Mouse (Mus musculus): Measurements from ENCODE around the gene Ints1. TPM values are rescaled to one million over a fixed set of nuclear protein-coding genes. Genes with fewer than 3 reads are reported as not detected.

Gene Ints1
- polyA plus RNA-seq, 1 experiment = 15.5 TPM

DNA sequence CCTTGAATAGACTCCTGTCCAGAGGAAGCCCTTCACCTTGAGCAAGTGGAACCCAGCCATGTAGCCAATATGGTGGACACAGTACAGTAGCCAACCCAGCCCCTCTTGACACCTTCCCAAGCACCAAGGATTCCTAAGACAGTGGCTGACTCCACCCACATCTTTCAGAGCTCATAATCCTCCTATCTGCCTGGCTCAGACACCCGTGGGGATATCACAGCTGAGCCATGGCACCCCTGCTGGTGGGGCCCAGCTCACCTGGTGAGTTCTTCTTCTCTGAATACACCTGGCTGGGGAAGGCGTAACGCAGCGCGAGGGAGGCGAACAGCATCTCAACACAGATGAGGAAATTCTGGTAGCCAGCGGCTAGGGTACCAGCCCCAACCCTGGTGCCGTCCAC is 30.4 kb upstream of the Ints1 start:
- no peak overlapping the region for H3K4me3 ChIP-seq (ENCODE audit: insufficient read depth, low read depth, low read length)
- H3K27ac ChIP-seq (replicated peaks; ENCODE audit: low read depth, low read length) = no peak overlapping the region
- no peaks in the 10 kb centered on the region for H3K4me1 ChIP-seq (ENCODE audit: control insufficient read depth, insufficient read depth, insufficient read length, low read length)

DNA sequence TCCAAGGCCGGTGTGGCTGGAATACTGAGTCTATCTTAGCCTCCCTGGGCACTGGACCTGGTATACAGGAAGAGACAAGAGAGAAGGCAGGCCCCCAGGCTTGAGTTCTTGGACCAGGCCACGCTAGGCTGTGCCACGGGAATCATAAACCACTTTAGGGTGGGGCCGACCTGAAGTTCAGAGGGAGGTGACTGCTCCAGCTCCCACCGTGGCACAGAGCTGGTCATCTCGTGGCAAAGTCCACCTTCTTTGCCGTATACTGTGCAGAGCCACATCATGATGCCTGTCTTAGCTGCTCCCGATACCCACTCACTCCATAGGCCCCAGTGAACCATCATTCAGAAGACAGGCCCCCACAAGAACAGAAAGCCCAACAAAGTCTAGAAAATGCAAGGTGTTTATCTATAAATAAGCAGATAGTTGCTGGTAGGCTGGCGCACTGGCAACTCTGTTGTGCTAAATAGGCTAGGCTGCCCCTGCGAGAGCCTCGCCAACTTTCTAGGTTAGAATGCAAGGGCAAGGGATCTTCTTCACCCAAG is 29.2 kb upstream of the Ints1 start:
- no peak overlapping the region for H3K4me3 ChIP-seq (ENCODE audit: insufficient read depth, low read depth, low read length)
- H3K27ac ChIP-seq (replicated peaks; ENCODE audit: low read depth, low read length) = no peak overlapping the region

DNA sequence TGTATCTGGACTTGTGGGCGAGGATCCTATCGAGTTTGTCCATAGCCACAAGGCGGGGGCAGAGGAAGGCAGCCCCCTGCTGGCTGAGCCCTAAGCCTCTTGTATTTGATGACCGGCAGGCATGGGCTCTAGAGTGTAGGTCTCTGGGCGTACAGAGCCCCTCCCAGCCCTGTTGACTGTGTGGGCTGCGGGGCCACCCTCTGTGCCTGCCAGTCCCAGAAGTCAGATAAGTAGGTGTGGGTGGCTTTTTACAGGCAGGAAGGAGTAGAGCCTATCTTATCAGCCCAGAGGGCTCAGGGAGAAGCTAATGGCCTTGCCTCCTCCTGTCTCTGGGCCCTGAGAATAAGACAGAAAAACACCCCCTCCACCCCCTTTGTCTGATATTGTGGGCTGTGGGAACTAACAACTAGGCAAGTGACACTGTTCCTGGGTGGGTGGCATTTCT is 28.7 kb upstream of the Ints1 start:
- H3K4me3 ChIP-seq (ENCODE audit: insufficient read depth, low read depth, low read length) = no peak overlapping the region
- H3K27ac ChIP-seq (replicated peaks; ENCODE audit: low read depth, low read length) = no peak overlapping the region
- no peaks in the 10 kb centered on the region for H3K4me1 ChIP-seq (ENCODE audit: control insufficient read depth, insufficient read depth, insufficient read length, low read length)

More for the DNA sequence above, 29.2 kb upstream of the Ints1 start:
- H3K4me1 ChIP-seq (ENCODE audit: control insufficient read depth, insufficient read depth, insufficient read length, low read length) = no peaks in the 10 kb centered on the region

DNA sequence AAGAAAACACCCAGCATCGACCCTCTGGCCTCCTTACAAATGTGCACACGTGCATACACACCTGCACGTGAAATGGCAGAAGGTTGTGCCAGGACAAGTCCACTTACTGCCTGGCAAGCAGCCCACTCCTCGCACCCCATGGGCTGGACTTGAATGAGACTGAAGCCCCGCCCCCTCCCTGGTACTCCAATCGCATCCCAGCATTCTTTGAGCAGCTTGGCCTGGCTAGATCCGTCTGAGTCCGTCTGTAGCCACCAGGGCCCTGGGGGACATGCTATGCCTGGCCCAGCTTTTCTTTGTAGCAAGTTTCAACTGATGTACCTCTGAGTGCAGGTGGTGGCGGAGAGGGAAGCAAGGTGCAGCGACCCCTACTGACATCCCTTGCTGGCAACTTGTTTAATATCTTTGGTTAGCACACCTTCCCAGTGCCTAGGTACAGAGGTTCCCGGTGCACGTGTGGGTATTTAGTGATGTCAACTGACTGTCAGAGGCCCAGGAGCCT is 28.2 kb upstream of the Ints1 start:
- H3K4me1 ChIP-seq (ENCODE audit: control insufficient read depth, insufficient read depth, insufficient read length, low read length) = no peaks in the 10 kb centered on the region
- H3K4me3 ChIP-seq (ENCODE audit: insufficient read depth, low read depth, low read length) = no peak overlapping the region
- no peak overlapping the region for H3K27ac ChIP-seq (replicated peaks; ENCODE audit: low read depth, low read length)

DNA sequence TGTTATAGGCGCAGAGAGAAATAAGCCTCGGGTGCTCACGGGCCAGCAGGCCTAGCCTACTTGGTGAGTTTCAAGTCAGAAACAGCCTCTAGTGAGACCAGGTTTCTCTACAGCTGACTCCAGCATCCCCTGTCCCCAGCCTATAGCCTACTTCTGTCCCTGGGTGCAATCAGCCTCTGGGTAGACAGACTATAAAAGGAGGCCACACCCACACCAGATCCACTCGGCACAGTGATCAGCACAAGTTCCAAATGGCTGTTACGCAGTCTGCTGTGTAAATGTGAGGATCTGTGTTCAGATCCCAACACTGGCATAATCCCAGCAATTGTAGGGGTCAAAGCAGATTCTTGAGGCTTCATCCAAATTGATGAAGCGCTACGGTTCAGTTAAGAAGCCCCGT is 27.7 kb upstream of the Ints1 start:
- H3K4me1 ChIP-seq (ENCODE audit: control insufficient read depth, insufficient read depth, insufficient read length, low read length) = peaks cover 1% of the 10 kb centered on the region; the same call in 1 of the 2 replicates
- H3K27ac ChIP-seq (replicated peaks; ENCODE audit: low read depth, low read length) = no peak overlapping the region
- H3K4me3 ChIP-seq (ENCODE audit: insufficient read depth, low read depth, low read length) = no peak overlapping the region

DNA sequence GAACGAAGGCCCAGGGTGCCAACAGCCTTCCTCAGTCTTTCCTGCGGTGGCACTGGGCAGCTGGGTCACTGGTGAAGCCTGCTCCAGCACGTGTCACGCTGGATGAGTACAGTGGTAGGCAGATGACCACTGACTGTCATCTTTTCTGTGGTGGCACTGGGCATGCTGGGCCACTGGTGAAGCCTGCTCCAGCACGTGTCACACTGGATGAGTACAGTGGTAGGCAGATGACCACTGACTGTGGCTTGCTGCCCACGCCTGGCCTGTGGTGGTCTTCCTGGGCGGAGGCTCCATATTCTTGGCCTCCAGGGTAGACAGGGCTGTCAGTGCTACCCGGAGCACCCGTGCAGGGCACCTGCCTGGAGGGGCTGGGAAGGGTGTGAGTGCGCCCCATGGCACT is 26.4 kb upstream of the Ints1 start:
- H3K4me3 ChIP-seq (ENCODE audit: insufficient read depth, low read depth, low read length) = no peak overlapping the region
- peaks cover 10% of the 10 kb centered on the region for H3K4me1 ChIP-seq (ENCODE audit: control insufficient read depth, insufficient read depth, insufficient read length, low read length)
- no peak overlapping the region for H3K27ac ChIP-seq (replicated peaks; ENCODE audit: low read depth, low read length)

DNA sequence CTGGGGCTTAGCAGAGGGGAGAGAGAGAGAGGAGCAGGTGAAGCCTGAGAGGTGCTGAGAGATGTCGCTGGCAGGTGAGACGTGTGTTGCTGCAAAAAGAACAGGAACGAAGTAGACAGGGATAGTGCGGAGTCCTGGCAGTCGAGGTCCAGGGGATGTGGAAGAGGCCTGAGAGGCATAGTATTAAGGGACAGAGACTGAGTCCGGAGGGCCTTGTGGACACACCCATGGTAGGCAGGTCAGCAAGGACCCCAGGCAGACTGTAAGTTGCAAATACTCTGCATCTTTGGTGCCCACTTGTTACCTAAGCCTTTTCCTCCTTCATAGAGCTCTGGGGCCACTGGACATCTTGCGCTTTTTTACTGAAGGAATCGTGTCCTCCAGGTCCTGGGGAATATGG is 25.8 kb upstream of the Ints1 start:
- Histone ChIP-seq H3K4me3 (ENCODE audit: insufficient read depth, low read depth, low read length) (no peak overlapping the region), H3K4me1 (ENCODE audit: control insufficient read depth, insufficient read depth, insufficient read length, low read length) (peaks cover 14% of the 10 kb centered on the region), H3K27ac (replicated peaks; ENCODE audit: low read depth, low read length) (no peak overlapping the region)

DNA sequence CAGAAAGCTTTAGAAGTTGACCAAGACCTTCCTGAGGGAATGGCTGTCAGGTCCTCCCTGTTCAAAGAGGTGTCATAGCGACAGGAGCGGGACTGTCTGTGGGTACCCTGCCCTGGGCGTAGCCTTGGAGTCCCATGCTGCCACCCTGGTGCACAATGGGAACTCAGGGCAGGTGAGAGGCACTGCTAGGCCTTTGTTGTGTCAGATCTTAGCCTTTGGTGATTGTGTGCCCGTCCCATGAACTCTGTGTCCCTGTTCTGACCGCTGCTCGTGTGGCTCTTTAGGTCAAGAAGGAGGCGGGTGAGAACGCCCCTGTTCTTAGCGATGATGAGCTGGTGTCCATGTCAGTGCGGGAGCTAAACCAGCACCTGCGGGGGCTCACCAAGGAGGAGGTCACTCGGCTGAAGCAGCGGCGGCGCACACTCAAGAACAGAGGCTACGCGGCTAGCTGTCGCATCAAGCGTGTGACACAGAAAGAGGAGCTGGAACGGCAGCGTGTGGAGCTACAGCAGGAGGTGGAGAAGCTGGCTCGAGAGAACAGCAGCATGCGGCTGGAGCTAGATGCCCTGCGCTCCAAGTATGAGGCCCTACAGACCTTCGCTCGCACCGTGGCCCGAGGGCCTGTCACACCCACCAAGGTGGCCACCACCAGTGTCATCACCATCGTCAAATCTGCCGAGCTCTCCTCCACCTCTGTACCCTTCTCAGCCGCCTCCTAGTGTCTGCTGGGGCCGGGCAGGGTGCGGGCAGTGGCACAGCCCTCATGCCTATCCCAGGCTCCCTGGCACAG is 24.5 kb upstream of the Ints1 start:
- Histone ChIP-seq H3K4me1 (ENCODE audit: control insufficient read depth, insufficient read depth, insufficient read length, low read length) (peaks cover 24% of the 10 kb centered on the region), H3K27ac (replicated peaks; ENCODE audit: low read depth, low read length) (no peak overlapping the region)

DNA sequence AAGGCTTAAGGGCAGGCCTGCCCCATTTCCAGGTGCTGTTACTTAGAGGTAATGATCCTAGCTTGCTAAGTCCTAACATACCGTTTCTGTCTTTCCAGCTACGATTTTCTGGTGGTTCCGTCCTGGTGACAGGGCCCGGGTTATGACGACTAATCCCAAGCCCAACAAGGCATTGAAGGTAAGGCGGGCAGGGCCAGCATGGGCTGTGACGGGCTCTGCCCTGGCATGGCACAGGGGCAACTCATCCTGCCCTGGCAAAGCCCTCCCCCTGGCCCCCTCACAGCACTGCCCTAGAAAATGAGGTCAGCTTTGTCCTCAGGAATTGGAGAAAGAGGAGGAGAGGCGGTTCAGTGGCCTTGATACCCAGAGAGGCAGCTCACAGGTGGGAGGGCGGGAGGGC is 23.6 kb upstream of the Ints1 start:
- peaks cover 32% of the 10 kb centered on the region for H3K4me1 ChIP-seq (ENCODE audit: control insufficient read depth, insufficient read depth, insufficient read length, low read length)
- no peak overlapping the region for H3K4me3 ChIP-seq (ENCODE audit: insufficient read depth, low read depth, low read length)
- no peak overlapping the region for H3K27ac ChIP-seq (replicated peaks; ENCODE audit: low read depth, low read length)

More for the DNA sequence above, 24.5 kb upstream of the Ints1 start:
- no peak overlapping the region for H3K4me3 ChIP-seq (ENCODE audit: insufficient read depth, low read depth, low read length)

DNA sequence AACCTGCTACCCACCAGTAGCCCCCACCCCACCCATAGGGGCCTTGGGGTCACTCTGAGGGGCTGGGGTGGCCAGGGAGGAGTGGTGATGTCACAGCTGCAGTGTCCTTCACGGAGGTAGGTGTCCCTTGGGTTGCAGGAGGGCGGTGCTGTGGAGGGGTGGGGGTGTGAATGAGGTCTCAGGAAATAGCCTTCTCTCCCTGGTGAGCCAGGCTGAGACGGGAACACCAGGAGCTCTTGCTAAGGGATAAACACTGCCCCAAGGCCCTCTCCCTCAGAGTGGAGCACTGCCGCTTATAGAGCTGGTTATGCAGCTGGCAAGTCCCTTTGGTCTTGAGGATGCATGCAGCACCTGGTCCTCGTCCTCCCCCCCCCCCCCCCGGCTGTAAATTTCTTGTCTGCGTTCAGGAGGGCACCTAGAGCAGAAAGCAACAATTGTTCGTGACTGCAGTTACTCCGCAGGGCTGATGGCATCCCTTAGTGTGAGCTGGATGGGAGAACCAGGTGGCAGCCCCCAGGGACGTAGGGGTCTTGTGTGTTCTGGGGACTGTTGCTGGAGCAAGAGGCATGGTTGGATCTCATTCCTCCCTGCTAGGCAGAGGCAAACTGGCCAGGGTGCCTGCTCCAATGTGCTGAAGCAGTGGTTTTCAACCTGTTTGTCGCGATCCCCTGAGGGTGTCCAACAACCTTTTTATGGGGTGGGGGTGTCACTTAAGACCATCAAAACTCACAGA is 22.9 kb upstream of the Ints1 start:
- Histone ChIP-seq H3K4me3 (ENCODE audit: insufficient read depth, low read depth, low read length) (no peak overlapping the region), H3K4me1 (ENCODE audit: control insufficient read depth, insufficient read depth, insufficient read length, low read length) (peaks cover 37% of the 10 kb centered on the region), H3K27ac (replicated peaks; ENCODE audit: low read depth, low read length) (peak overlapping the region; percentile 98)

DNA sequence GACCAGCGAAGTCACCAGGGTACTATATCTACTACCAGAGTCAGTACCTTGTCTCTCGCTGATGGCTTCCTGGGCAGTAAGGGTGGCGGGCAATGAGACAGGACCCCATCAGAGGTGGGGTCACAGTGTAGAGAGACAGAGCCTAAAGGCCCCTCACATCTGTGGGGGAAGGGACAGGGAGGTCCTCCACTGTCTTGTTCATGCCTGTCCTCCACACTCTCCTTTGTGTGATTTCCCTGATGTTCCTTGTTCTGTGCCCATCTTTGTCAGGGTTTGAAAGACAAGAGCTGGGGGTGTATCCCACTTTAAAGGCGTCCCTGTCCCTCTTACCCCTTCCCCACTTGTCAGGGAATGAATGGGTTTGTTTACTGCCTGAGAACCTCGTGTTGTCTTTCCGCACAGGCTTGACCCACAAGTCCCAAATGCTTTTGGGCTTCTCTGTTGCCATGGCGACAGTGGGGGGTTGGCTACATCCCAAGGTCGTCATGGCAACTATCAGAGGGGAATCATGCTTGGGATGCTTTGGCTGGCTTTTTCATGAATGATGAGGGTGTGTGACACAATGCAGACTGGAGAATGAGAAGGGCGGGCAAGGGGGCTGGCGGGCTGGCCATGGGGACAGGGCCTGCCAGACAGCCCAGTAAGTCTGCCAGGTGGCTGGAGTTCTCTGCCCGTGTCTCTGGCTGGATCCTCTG is 22.1 kb upstream of the Ints1 start:
- Histone ChIP-seq H3K4me1 (ENCODE audit: control insufficient read depth, insufficient read depth, insufficient read length, low read length) (peaks cover 40% of the 10 kb centered on the region), H3K27ac (replicated peaks; ENCODE audit: low read depth, low read length) (peak overlapping the region; percentile 98), H3K4me3 (ENCODE audit: insufficient read depth, low read depth, low read length) (peak overlapping the region; percentile 39)

DNA sequence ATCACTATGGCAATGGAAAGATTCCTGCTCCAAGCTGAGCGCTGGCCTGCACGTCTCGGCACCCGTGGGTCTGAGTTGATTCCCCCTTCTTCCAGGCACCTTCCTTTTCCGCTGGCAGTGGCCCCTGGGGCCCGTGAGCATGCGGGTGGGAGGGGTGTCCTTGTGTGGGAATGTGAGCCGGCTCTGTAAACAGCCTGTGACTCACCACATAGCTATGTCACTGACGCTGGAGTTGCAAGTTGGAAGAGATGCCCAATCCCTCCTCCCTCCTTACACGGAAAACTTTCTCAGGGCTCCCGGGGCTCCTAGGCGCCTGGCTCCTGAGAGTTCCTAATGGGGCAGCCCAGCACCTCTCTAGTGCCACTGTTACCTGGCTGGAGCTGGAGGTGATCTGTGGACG is 21.4 kb upstream of the Ints1 start:
- Histone ChIP-seq H3K4me3 (ENCODE audit: insufficient read depth, low read depth, low read length) (peak overlapping the region; percentile 47), H3K4me1 (ENCODE audit: control insufficient read depth, insufficient read depth, insufficient read length, low read length) (peaks cover 41% of the 10 kb centered on the region), H3K27ac (replicated peaks; ENCODE audit: low read depth, low read length) (peak overlapping the region; percentile 98)

DNA sequence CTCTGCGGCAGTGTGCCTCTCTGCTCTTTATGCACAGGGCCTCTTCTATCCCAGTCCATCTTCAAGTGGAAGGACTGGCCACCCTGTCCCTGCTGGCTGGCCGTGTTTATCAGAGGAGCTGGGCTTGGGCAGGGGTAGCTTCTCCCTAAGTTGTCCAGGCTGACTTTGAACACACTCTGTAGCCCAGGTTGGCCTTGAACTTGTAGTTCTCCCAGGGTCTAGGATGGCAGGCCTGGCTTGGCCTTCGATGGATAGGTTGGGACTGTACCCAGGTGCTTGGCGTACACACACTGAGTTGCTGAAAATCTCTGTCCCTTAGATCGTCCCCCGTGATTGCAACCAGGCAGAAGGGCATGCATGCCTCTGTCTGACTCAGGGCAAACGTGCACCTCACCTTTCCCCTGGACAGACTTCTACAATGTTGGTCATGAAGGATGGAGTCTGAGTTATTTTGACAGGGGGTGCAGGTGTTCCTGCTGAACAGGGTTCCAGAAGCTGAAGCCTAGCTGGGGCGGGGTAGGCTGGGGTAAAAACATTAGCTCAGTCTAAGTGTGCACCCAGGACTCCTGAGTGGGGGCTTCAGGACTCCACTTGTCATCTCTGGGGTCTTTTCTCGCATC is 20.6 kb upstream of the Ints1 start:
- H3K27ac ChIP-seq (replicated peaks; ENCODE audit: low read depth, low read length) = peak overlapping the region; percentile 94
- peaks cover 41% of the 10 kb centered on the region for H3K4me1 ChIP-seq (ENCODE audit: control insufficient read depth, insufficient read depth, insufficient read length, low read length)
- peak overlapping the region; percentile 47; the same call in 1 of the 2 replicates for H3K4me3 ChIP-seq (ENCODE audit: insufficient read depth, low read depth, low read length)

DNA sequence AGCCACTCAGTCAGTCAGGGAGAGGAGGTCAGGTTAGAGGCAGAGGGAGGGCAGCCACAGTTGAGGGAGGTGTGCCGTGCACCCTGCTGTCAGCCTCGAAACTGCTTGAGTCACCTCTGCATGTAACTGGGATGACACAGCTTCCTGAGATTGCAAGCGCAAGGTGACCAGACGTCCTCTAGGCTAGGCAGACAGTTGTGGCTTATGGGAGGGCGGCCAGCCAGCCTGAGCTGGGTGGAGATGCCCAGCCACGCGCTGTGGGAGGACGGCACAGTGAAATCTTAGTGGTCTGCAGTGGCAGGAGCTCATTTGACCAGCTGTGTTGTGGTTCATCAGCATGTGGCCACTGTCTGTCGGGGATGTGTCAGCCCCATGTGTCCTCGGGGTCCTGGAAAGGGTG is 19.5 kb upstream of the Ints1 start:
- no peak overlapping the region; the same call in 1 of the 2 replicates for H3K4me3 ChIP-seq (ENCODE audit: insufficient read depth, low read depth, low read length)
- peaks cover 41% of the 10 kb centered on the region for H3K4me1 ChIP-seq (ENCODE audit: control insufficient read depth, insufficient read depth, insufficient read length, low read length)
- peak overlapping the region; percentile 94 for H3K27ac ChIP-seq (replicated peaks; ENCODE audit: low read depth, low read length)

Data from brown adipose tissue, adult 24 weeks (tissue).